Mouse (Mus musculus) heart, embryonic 14.5 days (tissue): ENCODE data around the gene Chst5. TPM values are rescaled to one million over a fixed set of nuclear protein-coding genes. Genes with fewer than 3 reads are reported as not detected.
A peak's percentile ranks its signal among the peaks of the same experiment; 100 is the strongest.
"Not testable (repeated sequence)": the region's sequence is repeated elsewhere in the genome, so short reads cannot be mapped to it uniquely, and the experiment has no call there.

Experiments used
- ATAC-seq: fragments of 200-750 bp; cut with Nextera tagmentation; 2 replicates; pipeline ENCODE4 v1.8.0; 2017; ENCODE audit warnings: low read depth, moderate TSS enrichment; ENCODE audit not compliant: insufficient number of reproducible peaks, insufficient read depth, low FRiP score
- H3K27ac ChIP-seq, 2 experiments: fragments of 200-500 bp in 1 of 2; fragments of 300-500 bp in 1 of 2; sonication (generic) in 1 of 2; replicated peaks in 1 of 2; 2 replicates each; pipeline ENCODE4 v1.5.1; 2012 to 2014; ENCODE audit warnings: low read depth in 2 of 2, low read length in 2 of 2, control low read depth in 1 of 2, mild to moderate bottlenecking in 1 of 2, mixed read lengths in 1 of 2; ENCODE audit not compliant: control insufficient read depth in 1 of 2, insufficient read depth in 1 of 2
- H3K27me3 ChIP-seq: fragments of 300-500 bp; sonication (generic); 2 replicates; pipeline ENCODE4 v1.6.1; 2014; ENCODE audit warnings: mild to moderate bottlenecking, low read length, control low read depth; ENCODE audit not compliant: control insufficient read depth, insufficient read depth
- H3K36me3 ChIP-seq: fragments of 300-500 bp; sonication (generic); 2 replicates; pipeline ENCODE4 v1.6.1; 2014; ENCODE audit warnings: mild to moderate bottlenecking, control low read depth, low read length, mixed read lengths; ENCODE audit not compliant: control insufficient read depth, insufficient read depth
- H3K4me1 ChIP-seq, 2 experiments: fragments of 200-500 bp in 1 of 2; fragments of 300-500 bp in 1 of 2; sonication (generic) in 1 of 2; 2 replicates each; pipeline ENCODE4 v1.6.1; 2012 to 2014; ENCODE audit warnings: low read length in 2 of 2, control low read depth in 1 of 2, mixed read lengths in 1 of 2; ENCODE audit not compliant: control insufficient read depth in 2 of 2, insufficient read depth in 2 of 2
- H3K4me2 ChIP-seq: fragments of 300-500 bp; sonication (generic); 2 replicates; pipeline ENCODE4 v1.6.1; 2014; ENCODE audit warnings: mild to moderate bottlenecking, low read length
- H3K4me3 ChIP-seq, 2 experiments: fragments of 200-500 bp in 1 of 2; fragments of 300-500 bp in 1 of 2; sonication (generic) in 1 of 2; 2 replicates each; pipeline ENCODE4 v1.5.1; 2012 to 2014; ENCODE audit warnings: low read length in 2 of 2, mild to moderate bottlenecking in 2 of 2, control low read depth in 1 of 2, low read depth in 1 of 2, moderate library complexity in 1 of 2; ENCODE audit not compliant: control insufficient read depth in 1 of 2, insufficient read depth in 1 of 2
- H3K9ac ChIP-seq: fragments of 300-500 bp; sonication (generic); 2 replicates; pipeline ENCODE4 v1.6.1; 2014; ENCODE audit warnings: mild to moderate bottlenecking, low read length
- H3K9me3 ChIP-seq: fragments of 300-500 bp; sonication (generic); 2 replicates; pipeline ENCODE4 v1.6.1; 2016; ENCODE audit warnings: low read length, control low read depth; ENCODE audit not compliant: control insufficient read depth
- WGBS: fragments of 180-500 bp; shearing (Covaris S2); extraction: QIAGEN DNeasy Blood & Tissue Kit; methylation state at CpG from one replicate; pipeline ENCODE4 v1.1.7; 2014; 5-methylcytosine and 5-hydroxymethylcytosine counted together
- polyA plus RNA-seq: library from polyadenylated mRNA; unstranded; fragments of >200 nt; fragmentation: Nextera tagmentation; extraction: Ambion mirVana; gene quantifications from 2 replicates; pipeline ENCODE4 v1.2.1, GENCODE M21; 2014

Chst5 gene
- polyA plus RNA-seq, 1 experiment from 2014 or later: 0.12 TPM

DNA sequence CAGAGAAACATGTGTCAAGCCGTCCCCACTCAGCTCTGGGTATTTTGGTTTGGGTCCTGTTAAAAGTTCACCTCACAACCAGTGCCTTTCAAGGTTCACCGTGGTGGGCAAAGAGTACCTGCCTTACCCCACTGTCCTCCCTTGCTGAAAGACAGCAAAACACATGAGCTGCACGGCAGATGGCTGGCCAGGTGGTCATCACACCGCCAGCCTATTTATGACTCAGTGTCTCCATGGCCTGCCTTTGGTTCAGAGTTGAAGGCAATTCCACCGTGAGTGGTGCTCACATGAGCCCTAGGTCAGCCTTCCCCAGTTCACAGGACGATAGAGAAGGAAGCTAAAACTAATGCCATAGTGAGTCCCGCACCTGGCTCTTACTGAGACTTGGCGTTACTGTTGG is 37.7 kb upstream of the Chst5 start:
- Histone ChIP-seq H3K36me3 (peaks cover 80% of the 10 kb centered on the region), H3K4me3 (no peak overlapping the region), H3K4me1 (no peaks in the 10 kb centered on the region), H3K9ac (no peak overlapping the region), H3K27me3 (no peaks in the 10 kb centered on the region), H3K9me3 (no peaks in the 10 kb centered on the region), H3K27ac (no peak overlapping the region), H3K4me2 (no peak overlapping the region)
- no peak for ATAC-seq
- WGBS: 92% methylated on average over 8 of the region's 8 CpGs

DNA sequence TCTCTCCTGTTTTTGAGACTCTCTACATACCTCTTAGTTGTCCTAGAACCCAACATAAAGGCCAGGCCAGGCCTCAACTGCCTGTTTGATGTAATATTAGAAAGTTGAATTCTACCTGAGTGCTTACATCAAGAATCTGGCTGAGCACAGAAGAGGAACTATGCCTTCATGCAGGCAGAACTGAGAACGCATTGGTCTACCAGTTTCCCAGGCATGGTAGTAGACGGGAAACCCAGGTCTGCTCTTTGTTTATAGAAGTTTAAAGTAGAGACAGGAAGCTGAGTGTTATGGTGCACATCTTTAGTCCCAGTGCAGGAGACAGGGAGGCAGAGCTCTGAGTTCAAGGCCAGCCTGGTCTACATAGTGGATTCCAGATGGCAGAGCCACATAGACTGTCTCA is 36.9 kb upstream of the Chst5 start:
- Histone ChIP-seq H3K4me2 (no peak overlapping the region), H3K27me3 (no peaks in the 10 kb centered on the region), H3K9ac (no peak overlapping the region), H3K9me3 (no peaks in the 10 kb centered on the region), H3K4me3 (no peak overlapping the region), H3K27ac (no peak overlapping the region), H3K36me3 (peaks cover 82% of the 10 kb centered on the region), H3K4me1 (no peaks in the 10 kb centered on the region)
- 79% methylated on average over 2 of the region's 2 CpGs for WGBS
- ATAC-seq: no peak

DNA sequence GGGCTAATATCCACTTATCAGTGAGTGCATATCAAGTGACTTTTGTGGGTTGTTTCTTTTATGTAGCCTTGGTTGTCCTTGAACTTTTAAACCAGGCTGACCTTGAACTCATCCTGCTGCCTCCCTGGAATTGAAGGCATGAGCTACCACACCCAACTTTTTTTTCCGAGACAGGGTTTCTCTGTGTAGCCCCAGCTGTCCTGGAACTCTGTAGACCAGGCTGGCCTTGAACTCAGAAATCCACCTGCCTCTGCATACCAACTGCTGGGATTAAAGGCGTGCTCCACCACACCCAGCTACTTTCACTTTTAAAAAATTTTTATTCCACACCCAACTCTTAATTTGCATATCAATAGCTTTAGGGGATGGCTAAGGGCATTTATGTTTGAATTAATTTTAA is 33.3 kb upstream of the Chst5 start:
- Histone ChIP-seq H3K9ac (no peak overlapping the region), H3K4me2 (no peak overlapping the region), H3K4me1 (peaks cover 7 to 17% of the 10 kb centered on the region in 2 experiments), H3K4me3 (no peak overlapping the region), H3K36me3 (peaks cover 55% of the 10 kb centered on the region), H3K9me3 (no peaks in the 10 kb centered on the region), H3K27me3 (no peaks in the 10 kb centered on the region), H3K27ac (no peak overlapping the region)
- no peak for ATAC-seq
- WGBS: 88% methylated on average over 2 of the region's 2 CpGs

DNA sequence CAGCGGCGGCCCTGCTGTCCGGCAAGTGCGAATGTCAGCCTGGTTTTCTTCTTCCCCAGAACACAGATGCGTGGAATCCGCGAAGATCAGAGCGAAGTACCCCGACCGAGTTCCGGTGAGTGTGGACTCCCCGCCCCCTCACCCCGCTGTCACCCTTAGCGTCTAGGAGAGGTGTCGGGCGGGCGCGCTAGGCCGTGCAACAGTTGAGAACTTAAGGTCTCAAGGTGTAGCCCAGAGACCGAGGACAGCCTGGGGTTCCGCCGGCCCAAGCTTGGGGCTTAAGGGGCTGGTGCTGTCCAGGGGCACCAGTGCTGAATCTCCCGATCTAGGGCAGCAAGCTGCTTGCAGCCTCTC is 30.8 kb upstream of the Chst5 start:
- Histone ChIP-seq H3K4me3 (peak overlapping the region; percentile 84 to 95), H3K9me3 (no peaks in the 10 kb centered on the region), H3K27ac (peak overlapping the region; percentile 34 to 72), H3K27me3 (no peaks in the 10 kb centered on the region), H3K36me3 (peaks cover 32% of the 10 kb centered on the region), H3K9ac (peak overlapping the region; percentile 83), H3K4me1 (peaks cover 7 to 17% of the 10 kb centered on the region in 2 experiments), H3K4me2 (peak overlapping the region; percentile 89)
- WGBS: 1% methylated on average over 23 of the region's 23 CpGs
- no peak; the same call in 1 of the 2 replicates for ATAC-seq

DNA sequence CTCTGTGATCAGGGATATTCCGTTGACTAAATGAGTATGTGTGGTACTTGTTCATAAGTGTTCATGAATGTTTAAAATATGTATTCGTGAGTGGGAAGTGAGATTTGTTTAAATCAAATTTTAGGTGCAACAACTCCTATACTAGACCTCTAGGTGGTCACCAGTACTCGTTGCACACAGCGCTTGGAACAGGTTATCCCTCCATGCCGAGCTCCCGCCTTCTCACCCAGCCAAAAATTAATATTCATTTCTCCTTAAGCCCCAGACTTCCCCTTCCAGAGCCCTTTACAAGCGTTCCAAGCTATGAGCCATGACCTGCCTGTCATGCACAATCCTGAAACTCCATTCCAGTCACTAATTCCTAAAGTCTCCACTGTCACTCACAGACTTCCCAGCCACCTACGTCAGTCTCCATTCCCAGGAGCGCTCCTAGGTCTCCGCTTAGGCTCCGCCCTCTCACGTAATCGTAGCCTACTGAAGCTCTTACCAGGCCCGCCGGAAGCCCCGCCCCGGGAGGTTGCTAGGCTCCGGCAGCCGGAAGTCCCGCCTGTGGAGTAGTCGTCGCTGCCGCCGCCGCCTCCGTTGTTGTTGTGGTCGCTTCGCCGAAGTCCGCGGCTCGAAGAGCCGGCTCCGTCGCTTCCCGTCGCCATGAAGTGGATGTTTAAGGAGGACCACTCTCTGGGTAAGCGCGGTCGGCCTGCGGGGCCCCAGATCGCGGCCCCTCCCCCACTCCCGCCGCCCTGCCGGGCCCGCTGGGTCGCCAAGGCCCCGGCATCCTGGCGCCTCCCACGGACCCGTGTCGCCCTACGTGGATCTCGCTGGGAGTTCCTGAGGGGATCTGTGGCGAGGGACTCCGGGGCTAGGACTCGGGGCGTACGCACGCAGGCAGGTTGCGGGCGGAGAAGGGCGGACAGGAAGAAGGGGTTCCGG is 30.2 kb upstream of the Chst5 start, which contains the start of gene Gabarapl2:
Gene Gabarapl2 (plus strand): TSS at position 533 of the 930 bp plus-strand sequence.
- no peaks in the 10 kb centered on the region for H3K9me3 ChIP-seq
- peak within 1 kb of the TSS; percentile 84 to 95 for H3K4me3 ChIP-seq
- peak within 1 kb of the TSS; percentile 82 to 84 for H3K27ac ChIP-seq
- H3K4me2 ChIP-seq: peak within 1 kb of the TSS; percentile 89
- peak within 1 kb of the TSS; percentile 83 for H3K9ac ChIP-seq
- no peaks in the 10 kb centered on the region for H3K27me3 ChIP-seq
- peak; percentile 98 for ATAC-seq
- peaks cover 7 to 17% of the 10 kb centered on the region in 2 experiments for H3K4me1 ChIP-seq
- peaks cover 26% of the 10 kb centered on the region for H3K36me3 ChIP-seq
- WGBS: under 1% methylated on average over 65 of the region's 65 CpGs

DNA sequence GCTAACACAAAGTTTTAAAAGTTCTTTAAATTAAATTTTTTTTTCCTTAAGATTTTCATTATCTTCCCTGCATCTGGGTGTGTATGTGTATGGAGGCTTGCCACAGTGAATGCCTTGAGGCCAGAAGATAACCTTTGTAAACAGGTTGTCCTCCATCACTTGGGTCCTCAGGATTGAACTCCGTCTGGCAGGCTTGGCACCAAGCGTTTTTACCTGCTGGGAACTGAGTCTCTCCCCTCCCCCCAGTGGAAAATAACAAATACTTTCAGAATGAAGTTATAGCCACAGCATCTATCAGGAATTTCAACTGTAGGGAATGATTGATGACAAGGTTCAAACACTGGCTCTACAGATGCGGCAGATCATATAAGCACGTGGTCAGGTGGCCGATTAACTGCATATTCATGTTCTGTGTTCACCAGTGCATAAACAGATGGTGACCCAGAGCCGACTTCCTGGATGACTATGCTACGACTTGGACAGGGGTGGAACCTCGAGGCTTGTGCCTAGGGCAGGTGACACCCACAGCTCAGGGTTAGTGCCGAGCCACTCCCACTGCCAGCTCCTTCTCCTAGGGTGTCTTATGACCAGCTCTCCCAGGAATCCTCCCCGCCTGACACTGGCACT is 29.4 kb upstream of the Chst5 start:
- H3K4me3 ChIP-seq: peak overlapping the region; percentile 54 to 95
- peak overlapping the region; percentile 82 to 84 for H3K27ac ChIP-seq
- peak overlapping the region; percentile 89 for H3K4me2 ChIP-seq
- peaks cover 18% of the 10 kb centered on the region for H3K36me3 ChIP-seq
- H3K27me3 ChIP-seq: no peaks in the 10 kb centered on the region
- H3K9ac ChIP-seq: peak overlapping the region; percentile 83
- 6% methylated on average over 10 of the region's 10 CpGs for WGBS
- peaks cover 7 to 17% of the 10 kb centered on the region in 2 experiments for H3K4me1 ChIP-seq
- ATAC-seq: peak; percentile 70
- H3K9me3 ChIP-seq: no peaks in the 10 kb centered on the region

DNA sequence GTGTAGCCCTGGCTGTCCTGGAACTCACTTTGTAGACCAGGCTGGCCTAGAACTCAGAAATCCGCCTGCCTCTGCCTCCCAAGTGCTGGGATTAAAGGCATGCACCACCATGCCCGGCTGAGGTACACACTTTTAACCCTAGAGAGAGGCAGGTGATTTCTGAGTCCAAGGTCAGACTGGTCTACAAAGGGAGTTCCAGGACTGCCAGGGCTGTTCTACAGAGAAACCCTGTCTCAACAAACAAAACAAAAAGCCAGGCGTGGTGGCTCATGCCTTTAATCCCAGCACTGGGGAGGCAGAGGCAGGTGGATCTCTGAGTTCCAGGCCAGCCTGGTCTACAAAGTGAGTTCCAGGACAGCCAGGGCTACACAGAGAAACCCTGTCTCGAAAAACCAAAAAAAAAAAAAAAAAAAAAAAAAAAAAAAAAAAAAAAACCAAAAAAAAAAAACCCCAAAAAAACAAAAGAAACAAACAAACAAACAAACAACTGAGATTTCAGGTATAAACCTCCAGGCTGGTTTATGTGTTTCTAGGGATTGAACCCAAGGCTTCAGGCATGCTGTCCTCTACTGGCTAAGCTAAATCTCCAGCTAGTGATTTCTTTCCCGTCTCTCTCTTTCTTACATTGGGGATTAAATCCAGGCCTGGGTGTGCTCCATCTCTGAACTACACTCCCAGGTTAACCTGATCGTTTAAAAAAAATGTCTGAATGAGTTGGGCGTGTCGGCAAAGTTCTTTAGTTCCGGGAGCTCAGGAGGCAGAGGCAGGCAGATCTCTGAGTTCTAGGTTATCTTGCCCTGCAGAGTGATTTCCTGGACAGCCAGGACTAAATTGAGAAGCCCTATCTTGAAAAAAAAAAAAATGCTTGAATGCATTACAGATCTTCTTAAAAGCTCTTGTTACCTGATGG is 28.1 kb upstream of the Chst5 start:
- not testable (repeated sequence) for H3K4me2 ChIP-seq, H3K4me3 ChIP-seq, H3K27me3 ChIP-seq, H3K27ac ChIP-seq, H3K9ac ChIP-seq, H3K36me3 ChIP-seq, ATAC-seq, H3K9me3 ChIP-seq
- peaks cover 7 to 17% of the 10 kb centered on the region in 2 experiments for H3K4me1 ChIP-seq
- WGBS: 87% methylated on average over 8 of the region's 9 CpGs
